Mouse (Mus musculus): Measurements from ENCODE around the gene Aak1.

The Aak1 gene

DNA sequence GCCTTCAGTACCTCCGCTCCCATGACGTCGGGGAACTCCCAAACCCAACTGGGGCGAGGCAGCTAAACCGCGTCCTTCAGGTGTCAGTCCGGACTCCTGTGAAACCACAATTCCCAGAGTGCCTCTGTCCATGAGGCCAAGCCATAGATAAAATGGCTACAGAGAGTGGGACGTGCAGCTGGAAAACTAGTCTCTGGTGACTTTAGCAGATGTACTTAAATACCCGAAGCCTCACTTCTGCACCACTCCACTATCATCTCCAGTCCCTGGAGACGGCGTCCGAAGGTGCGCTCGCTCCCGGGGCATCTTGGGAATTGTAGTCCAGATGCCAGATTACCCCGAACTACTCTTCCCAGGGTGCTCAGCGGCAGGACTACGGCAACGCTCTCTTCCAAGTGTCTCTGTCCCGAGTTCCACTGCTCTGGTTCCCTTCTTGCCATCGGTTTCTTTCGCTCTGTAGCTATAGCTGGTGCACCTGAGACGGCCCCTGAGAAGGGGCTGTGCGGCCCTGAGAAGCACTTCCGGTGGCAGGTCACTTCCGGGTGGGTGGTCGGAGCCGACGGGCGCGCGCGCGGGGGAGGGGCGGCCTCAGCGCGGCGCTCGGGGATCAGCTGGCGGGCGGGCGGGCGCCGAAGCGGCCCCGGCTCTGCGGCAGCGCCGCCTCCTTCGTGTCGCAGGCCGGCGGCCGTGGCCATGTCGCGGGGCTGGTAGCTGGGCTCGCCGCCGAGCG lies at the start of gene Aak1:
Aak1 (plus strand) TSS at position 603 of the 730 bp plus-strand sequence.
- DNase-seq (ENCODE audit: low read depth, low spot score), result peak; percentile 90

DNA sequence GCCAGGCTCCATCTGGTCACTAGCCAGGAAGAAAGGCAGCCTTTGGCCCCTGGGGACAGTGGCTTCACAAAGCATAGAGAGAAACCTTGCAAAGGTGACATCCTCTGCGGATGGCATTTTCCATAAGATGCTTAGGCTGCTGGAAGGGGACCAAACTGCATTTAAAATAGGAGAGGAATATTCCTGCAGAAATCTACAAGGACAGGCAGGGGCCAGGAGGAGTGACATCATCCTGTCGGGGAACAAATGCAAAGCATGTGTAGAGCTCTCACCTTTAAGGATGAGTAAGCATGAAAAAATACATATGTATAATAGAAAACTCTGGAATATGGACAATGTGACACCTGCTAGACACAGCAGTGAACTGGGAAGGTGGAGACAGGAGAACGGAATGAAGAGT lies 48.9 kb upstream of the Aak1 start:
- no peak for DNase-seq (ENCODE audit: low read depth, low spot score)

DNA sequence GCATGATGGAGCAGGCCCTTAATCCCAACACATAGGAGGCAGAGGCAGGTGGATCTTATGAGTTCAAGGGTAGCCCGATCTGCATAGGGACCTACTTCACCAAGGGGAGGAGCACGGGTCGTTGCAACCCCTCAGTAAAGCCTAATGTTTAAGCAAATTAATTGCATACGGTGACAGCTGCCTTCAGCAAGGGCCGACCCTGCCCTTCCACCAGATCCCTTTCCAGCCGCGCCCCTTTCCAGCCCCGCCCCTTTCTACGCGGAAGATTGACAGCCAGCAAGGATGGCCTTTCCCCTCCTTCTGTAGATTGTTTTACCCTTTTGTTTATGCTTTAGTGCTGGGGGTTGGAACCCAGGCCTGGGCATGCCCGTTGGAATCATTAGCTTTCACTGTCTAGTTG lies 47.9 kb upstream of the Aak1 start:
- DNase-seq (ENCODE audit: low read depth, low spot score), result no peak

GRCm38 (mm10) chr6:86804646-86805045 lies 44.7 kb upstream of the Aak1 start:
- no peak for DNase-seq (ENCODE audit: low read depth, low spot score)

DNA sequence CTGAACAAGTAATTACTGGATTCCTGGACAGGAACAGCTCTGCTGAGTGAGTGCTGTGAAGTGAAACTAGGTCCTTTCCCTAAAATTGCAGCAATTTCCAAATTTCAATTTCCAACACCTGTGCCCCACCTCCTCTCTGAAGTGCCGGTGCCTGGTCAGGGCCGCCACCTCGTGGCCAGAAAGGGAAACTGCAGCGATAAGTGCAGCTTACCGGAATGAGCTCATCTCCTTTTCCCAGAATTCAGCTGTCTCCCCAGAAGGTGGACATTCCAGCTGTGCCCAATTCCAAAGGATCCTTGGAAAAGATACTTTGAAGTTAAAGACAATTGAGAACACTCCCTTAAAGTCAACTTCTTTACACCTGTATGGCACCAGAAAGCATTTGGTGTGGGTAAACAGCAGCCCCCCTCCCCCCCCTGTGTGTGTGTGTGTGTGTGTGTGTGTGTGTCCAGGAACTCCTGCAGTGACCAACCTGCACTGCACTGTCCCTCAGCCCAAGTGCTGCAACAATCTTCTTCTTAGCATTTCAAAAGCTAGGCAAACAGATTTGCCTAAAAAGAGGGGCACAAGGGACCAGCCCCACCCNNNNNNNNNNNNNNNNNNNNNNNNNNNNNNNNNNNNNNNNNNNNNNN lies 42.7 kb upstream of the Aak1 start:
- DNase-seq (ENCODE audit: low read depth, low spot score), result no peak

DNA sequence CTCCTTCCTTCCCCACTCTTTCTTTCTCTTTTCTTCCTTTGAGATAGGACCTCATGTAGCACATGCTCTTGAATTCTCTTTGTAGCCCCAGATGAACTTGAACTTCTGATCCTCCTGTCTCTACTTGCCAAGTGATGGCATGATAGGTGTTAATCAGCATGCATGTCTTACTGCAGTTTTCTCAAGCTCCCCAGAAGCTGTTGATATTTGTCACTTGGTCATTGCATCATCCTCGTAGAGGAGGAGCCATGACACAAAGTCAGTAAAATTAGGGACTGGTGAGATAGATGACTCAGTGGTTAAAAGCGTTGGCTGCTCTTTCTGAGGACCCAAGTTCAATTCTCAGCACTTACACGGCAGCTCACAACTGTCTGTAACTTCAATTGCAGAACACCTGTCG lies 36.4 kb upstream of the Aak1 start:
- no peak for DNase-seq (ENCODE audit: low read depth, low spot score)

GRCm38 (mm10) chr6:86813341-86813740 lies 36.0 kb upstream of the Aak1 start:
- no peak for DNase-seq (ENCODE audit: low read depth, low spot score)

DNA sequence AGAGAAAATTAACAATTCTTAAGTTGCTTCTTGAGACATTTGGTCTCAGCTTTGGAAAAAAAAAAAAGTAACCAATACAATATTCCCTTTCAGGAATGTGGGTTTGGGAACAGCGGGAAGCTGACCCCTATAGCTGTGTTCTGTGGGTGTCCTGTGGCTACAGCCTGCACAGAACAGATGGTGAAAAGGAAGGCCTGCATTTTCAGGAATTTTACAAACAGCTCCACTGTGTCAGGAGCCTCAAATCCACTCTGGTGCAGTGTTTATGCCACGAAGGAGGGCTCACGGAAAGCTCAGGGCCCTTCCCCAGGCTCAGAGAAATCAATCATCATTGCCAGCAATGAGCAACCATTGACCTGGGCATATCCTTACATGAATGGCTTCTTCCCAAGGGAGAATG lies 34.4 kb upstream of the Aak1 start:
- DNase-seq (ENCODE audit: low read depth, low spot score), result no peak

DNA sequence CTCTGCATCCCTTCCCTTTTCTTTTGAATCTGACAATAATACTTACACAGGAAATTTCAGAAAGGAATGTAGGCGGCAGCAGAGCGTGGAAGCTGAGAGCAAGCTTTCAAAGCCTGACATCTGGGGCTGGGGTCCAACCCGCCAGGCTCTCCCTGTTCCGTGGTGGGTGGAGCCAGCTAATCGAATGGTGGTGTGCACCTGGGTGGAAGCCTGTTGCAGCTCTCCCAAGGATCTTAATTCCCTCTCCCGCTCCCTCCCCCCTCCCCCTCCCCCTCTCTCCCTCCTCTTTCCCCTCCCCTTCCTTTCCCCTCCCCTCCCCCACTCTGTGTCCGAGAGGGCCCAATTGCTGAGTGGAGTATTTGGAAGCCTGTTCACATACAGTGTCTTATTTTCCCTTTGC lies 33.9 kb upstream of the Aak1 start:
- no peak for DNase-seq (ENCODE audit: low read depth, low spot score)

DNA sequence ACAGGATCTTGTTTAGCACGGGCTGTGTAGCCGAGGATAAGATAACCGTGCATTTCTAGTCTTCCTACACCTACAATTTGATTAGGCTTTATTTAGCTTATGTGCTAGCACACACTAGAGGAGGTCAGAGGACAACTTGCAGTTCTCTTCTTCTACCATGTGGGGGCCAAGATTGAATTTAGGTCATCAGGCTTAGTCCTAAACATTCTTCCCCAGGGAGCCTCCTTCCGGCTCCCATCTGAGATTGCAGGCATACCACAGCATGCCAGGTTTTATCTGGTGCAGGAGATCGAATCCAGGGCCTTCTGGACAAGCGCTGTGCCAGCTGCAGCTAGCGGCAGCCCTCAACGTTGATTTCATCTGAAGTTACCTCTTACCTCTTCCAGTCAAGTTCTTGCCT lies 32.7 kb upstream of the Aak1 start:
- no peak for DNase-seq (ENCODE audit: low read depth, low spot score)

DNA sequence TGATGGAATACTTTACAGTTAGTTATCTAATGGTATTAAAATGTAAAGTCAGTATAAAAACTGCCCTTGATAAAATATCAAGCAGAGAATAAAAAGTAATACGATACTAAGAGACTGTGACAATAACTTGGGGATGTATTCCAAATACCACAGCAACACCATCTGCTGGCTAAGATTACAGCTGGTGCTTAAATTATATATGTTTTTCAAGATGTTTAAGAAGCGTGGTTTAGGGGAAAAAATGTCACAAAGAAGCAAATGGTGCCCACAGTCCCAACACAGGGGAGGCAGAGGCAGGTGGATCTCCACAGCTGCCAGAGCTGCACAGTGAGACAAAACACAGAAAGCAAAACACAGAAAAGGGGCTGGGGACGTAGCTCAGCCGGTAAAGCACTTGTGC lies 30.4 kb upstream of the Aak1 start:
- DNase-seq (ENCODE audit: low read depth, low spot score), result no peak

DNA sequence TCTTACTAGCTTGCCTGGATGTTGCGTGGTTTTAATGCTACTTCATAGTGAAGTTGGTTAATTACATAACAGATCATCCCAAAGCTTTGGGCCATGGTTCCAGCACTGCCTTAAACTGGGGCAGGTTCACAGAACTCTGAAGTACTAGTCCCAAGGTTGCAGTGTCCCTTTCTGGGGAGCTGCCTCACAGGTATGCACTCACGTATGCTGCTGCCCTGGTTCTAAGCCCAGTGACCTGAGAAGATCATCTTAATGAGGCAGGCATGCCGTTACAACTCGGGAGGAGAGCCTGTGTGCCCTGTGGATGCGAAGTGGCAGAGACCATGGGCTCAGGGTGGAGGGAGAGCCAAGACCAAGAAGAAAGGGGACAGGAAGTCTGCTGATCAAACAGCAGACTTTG lies 29.4 kb upstream of the Aak1 start:
- DNase-seq (ENCODE audit: low read depth, low spot score), result no peak

DNA sequence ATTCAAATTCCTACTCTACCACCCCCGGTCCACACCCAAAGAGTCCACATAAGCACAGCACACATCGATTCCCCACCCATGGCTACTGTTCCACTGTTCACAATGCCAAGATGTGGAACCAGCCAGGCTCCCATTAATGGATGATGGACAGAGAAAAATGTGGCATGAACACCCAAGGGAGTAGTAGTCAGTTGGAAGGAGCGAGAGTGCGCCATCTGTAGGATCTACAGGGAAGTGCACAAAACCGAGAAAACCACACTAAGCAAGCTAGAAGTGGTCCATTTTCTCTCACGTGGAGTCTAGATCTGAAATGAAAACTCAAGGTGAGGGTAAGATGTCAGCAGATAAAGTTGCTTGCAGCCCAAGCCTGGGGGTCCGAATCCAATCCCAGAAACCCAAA lies 28.6 kb upstream of the Aak1 start:
- DNase-seq (ENCODE audit: low read depth, low spot score), result no peak

- peak; percentile 89 for DNase-seq (ENCODE audit: low read depth, low spot score)
Measured at GRCm38 (mm10) chr6:86822285-86823050, 26.8 kb upstream of the Aak1 start.

DNA sequence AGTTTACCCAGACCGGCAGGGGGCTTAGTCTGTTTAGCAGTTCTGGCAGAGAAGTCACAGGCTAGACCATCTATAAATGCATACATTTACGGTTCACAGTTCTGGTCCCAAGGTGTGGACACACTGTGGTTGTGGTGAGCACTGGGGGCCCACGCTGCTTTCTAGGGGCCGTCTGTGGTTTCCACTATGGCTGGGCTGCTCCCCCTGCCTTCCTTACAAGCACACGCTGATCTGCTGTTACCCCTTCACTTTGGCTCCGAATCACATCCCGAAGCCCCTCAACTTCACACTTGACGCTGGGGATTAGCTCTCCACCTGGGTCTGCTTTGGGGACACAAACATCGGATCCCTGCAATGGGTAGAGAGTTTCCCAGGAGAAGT lies 26.3 kb upstream of the Aak1 start:
- DNase-seq (ENCODE audit: low read depth, low spot score), result no peak

- no peak for DNase-seq (ENCODE audit: low read depth, low spot score)
Measured at GRCm38 (mm10) chr6:86823824-86824223, 25.5 kb upstream of the Aak1 start.

DNA sequence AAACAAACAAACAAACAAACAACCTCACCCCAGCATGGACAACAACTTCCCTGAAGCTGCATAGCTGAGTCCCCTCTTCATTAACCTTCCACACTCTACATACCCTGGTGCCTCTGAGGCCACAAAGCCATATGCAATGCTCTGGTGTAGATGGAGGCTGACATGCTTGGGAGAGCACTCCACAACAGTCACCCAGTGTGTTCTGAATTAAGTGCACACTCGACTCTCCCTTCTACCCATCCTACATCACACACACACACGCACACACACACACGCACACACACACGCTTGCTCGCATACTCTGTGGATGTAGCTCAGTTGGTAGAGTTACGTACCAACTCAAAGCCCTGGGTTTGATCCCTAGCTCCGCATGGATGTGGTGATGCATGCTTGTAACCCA lies 24.9 kb upstream of the Aak1 start:
- no peak for DNase-seq (ENCODE audit: low read depth, low spot score)

DNA sequence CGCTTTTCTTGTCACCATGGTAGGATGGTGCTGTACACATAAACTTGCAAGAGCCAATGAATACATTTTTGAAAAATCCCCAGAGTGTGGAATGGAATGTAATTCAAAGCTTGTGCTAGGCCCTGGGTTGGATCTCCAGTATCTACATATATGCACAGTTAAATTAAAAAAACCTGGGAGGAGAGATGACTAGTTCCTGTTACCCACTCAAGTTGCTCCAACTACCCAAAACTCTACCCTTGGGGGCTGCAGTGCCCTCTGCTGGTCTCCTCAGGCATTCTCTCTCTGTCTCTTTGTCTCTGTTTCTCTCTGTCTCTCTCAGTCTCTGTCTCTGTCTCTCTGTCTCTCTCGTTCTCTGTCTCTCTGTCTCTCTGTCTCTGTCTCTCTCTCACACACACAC lies 21.9 kb upstream of the Aak1 start:
- DNase-seq (ENCODE audit: low read depth, low spot score), result no peak

DNA sequence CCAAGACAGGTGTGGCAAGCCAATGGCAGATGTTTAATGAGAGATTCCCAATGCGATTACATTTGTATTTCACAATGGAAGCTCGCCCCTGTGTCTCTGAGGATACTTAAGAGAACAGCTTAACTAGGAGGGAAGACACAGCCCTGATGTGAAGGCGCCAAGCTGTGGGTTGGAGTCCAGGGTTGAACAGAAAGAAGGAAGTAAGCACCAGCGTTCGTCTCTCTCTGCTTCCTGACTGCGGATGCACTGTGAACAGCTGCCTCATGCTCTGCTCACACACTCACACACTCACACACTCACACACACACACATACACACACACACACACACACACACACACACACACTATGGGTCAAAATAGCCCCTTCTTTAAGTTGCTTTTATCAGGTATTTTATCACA lies 19.5 kb upstream of the Aak1 start:
- DNase-seq (ENCODE audit: low read depth, low spot score), result no peak

DNA sequence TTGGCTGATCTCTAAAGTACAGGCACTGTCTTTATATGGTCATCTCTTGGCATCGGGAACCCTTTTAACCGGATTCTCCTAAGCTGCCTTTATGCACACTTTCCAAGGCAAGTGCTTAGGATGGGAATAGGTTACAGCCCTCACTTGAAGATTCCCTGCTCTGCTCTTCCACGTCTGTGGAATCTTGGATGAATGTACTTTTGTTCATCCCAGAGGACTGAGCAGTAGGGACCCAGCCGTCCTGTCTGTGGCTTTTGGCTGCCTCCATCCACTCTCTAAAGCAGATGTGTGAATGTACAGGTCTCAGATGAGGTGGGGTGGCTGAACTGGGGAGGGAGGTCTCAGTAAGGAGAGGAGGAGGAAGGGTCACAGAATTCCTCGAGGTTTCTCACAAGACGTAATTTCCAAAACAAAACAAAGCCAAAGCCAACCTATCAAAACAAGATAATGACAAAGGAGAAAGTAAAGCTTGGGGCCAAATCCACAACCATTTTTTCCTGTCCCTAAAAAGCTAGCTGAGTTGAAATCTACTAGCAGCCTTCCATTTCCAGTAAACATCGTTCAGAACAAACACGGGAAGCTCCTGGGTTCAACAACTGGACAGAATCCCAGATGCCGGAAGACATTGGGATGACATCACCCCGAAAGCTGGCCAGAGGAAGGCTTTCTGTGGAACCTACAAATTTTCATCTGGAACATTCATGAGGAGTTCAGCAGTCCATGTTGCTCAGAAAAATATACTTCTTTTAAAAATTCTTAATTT lies 18.4 kb upstream of the Aak1 start:
- no peak for DNase-seq (ENCODE audit: low read depth, low spot score)

GRCm38 (mm10) chr6:86832802-86833502 lies 16.4 kb upstream of the Aak1 start:
- DNase-seq (ENCODE audit: low read depth, low spot score), result no peak

GRCm38 (mm10) chr6:86839089-86839488 lies 10.2 kb upstream of the Aak1 start:
- no peak for DNase-seq (ENCODE audit: low read depth, low spot score)
